ENCODE assay signal across 8 mouse cellular contexts in the genomic region with DNA sequence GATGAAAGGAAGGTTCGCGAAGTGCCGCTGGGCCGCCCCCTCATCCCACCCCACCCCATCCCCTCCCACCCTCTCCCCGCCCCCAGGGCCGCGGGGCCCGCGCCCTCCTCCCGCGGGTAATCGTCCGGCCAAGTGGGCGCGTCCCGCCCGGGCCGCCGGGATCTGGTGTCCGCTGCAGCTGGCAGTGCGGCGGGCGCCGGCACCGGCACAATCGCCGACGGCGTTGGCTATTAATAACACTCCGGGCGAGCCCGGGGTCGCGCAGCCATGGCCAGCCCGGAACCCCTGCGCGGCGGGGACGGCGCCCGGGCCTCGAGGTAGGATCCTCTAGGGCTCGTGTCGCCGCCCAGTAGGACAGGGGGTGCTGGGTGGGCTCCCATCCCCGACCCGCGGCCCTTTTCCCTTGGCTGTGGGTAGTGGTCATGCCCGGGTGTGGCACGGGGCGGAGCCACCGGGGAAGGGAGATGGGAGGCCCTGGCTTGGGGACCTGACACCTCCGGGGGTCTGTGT. TPM values are rescaled to one million over a fixed set of nuclear protein-coding genes. Genes with fewer than 3 reads are reported as not detected.
DNase-seq lines count a peak whose midpoint lies in the region; ATAC-seq and TF ChIP-seq lines count a peak whose summit lies in the region.

A gene (plus strand): TSS at position 146 of the 510 bp plus-strand sequence.

- peaks cover 35% of the 10 kb centered on the region for H3K27me3 ChIP-seq in G1E (ENCODE audit: insufficient read depth, low read length)
- peaks cover 4% of the 10 kb centered on the region; the same call in 1 of the 2 replicates for H3K27me3 ChIP-seq in forebrain, postnatal 0 days (ENCODE audit: insufficient read depth, low read length)
- peaks cover 16% of the 10 kb centered on the region for H3K27me3 ChIP-seq in hindbrain, embryonic 12.5 days

- 0 out of 2 replicates have a peak, but pooled peaks have one; percentile 32 for ATAC-seq in G1E (ENCODE audit: extremely low read depth, insufficient number of reproducible peaks, low FRiP score, poor library complexity, severe bottlenecking)
- peak; percentile 5; the same call in 1 of the 2 replicates for ATAC-seq in forebrain, postnatal 0 days
- peak; percentile 35; the same call in 1 of the 2 replicates for ATAC-seq in hindbrain, embryonic 12.5 days (ENCODE audit: low FRiP score)

- H3K4me2 ChIP-seq in forebrain, postnatal 0 days (ENCODE audit: low read depth) = peak within 1 kb of the TSS; percentile 80
- H3K4me2 ChIP-seq in hindbrain, embryonic 12.5 days (replicated peaks) = peak within 1 kb of the TSS; percentile 95

- 2% methylated on average over 40 of the region's 53 CpGs for WGBS in forebrain, postnatal 0 days
- WGBS in hindbrain, embryonic 12.5 days = 1% methylated on average over 45 of the region's 53 CpGs

- H3K9me3 ChIP-seq in G1E (replicated peaks) = peaks cover 4% of the 10 kb centered on the region
- no peaks in the 10 kb centered on the region for H3K9me3 ChIP-seq in forebrain, postnatal 0 days (ENCODE audit: low read length)
- H3K9me3 ChIP-seq in hindbrain, embryonic 12.5 days (replicated peaks) = no peaks in the 10 kb centered on the region

- peak; percentile 39 for DNase-seq in embryo, embryonic 9.5 days (ENCODE audit: extremely low spot score)
- DNase-seq in embryo, embryonic 10.5 days (ENCODE audit: low spot score) = no peak
- peak; percentile 49 for DNase-seq in G1E (ENCODE audit: low spot score)
- DNase-seq in forebrain, postnatal 0 days = no peak
- peak; percentile 48 for DNase-seq in lung, postnatal 10 days
- no peak for DNase-seq in spleen, postnatal 4 days (ENCODE audit: low spot score in 2 of 2)
- DNase-seq in right cerebral cortex, postnatal 14 days = no peak

- peak within 1 kb of the TSS; percentile 40 for H3K9ac ChIP-seq in forebrain, postnatal 0 days
- H3K9ac ChIP-seq in hindbrain, embryonic 12.5 days = peak within 1 kb of the TSS; percentile 65

- no peak for TF ChIP-seq CTCF in G1E (IDR thresholded peaks at IDR 0.05; ENCODE audit: low read depth, low read length)
- no peak for TF ChIP-seq CTCF in forebrain, postnatal 0 days (IDR thresholded peaks at IDR 0.05; ENCODE audit: low read depth)

- peak within 1 kb of the TSS; percentile 73 for H3K4me3 ChIP-seq in G1E (ENCODE audit: low read depth, low read length)
- peak within 1 kb of the TSS; percentile 43 for H3K4me3 ChIP-seq in forebrain, postnatal 0 days (ENCODE audit: low read depth, low read length)
- peak within 1 kb of the TSS; percentile 48 for H3K4me3 ChIP-seq in hindbrain, embryonic 12.5 days

- H3K27ac ChIP-seq in forebrain, postnatal 0 days (ENCODE audit: low read depth, low read length) = no peak within 1 kb of the TSS
- no peak within 1 kb of the TSS for H3K27ac ChIP-seq in hindbrain, embryonic 12.5 days

- peaks cover 49% of the 10 kb centered on the region for H3K4me1 ChIP-seq in G1E (ENCODE audit: insufficient read depth, low read depth, low read length)
- H3K4me1 ChIP-seq in forebrain, postnatal 0 days (ENCODE audit: insufficient read depth) = no peaks in the 10 kb centered on the region
- peaks cover 15% of the 10 kb centered on the region for H3K4me1 ChIP-seq in hindbrain, embryonic 12.5 days

- H3K36me3 ChIP-seq in G1E (replicated peaks) = no peaks in the 10 kb centered on the region
- H3K36me3 ChIP-seq in forebrain, postnatal 0 days (ENCODE audit: insufficient read depth) = no peaks in the 10 kb centered on the region
- H3K36me3 ChIP-seq in hindbrain, embryonic 12.5 days = no peaks in the 10 kb centered on the region

RNA-seq across cellular contexts. Expression of the gene that starts here (rescaled TPM):
- 17.2 and 18.7 TPM in 2 replicates for total RNA-seq in G1E (2014; fragmentation: Nextera tagmentation)
- 2.1 TPM in 2 replicates for total RNA-seq in G1E (2017)
- 6.1 and 6.9 TPM in 2 replicates for polyA plus RNA-seq in G1E (2012)
- 0.52 and 0.54 TPM in 2 replicates for total RNA-seq in forebrain, postnatal 0 days (2014; rRNA removed)
- polyA plus RNA-seq in forebrain, postnatal 0 days (2015; fragmentation: Nextera tagmentation; extraction: Ambion mirVana) = 0.48 and 0.79 TPM in 2 replicates
- 1.7 and 1.8 TPM in 2 replicates for polyA plus RNA-seq in hindbrain, embryonic 12.5 days (2016; fragmentation: Nextera tagmentation; extraction: Ambion mirVana)

Comparison
In these comparisons a context has a peak if more than half of its experiments do, and no peak if none do; other contexts are left out.
1. DNase-seq: peak in embryo, embryonic 9.5 days (single experiment), G1E (single experiment) and lung, postnatal 10 days (single experiment); none in embryo, embryonic 10.5 days (single experiment), forebrain, postnatal 0 days (single experiment), spleen, postnatal 4 days (0 of 2) and right cerebral cortex, postnatal 14 days (single experiment).
2. Peak in ATAC-seq, H3K4me3 ChIP-seq, H3K9ac ChIP-seq and H3K4me2 ChIP-seq in forebrain, postnatal 0 days; RNA of the gene not detected or under 1 TPM.
3. Peak in every context shown above with its lines, with median percentiles within 50 percentile points of each other: ATAC-seq and H3K4me3 ChIP-seq.